18 mouse cellular contexts compared by ENCODE assay signal in the genomic region with DNA sequence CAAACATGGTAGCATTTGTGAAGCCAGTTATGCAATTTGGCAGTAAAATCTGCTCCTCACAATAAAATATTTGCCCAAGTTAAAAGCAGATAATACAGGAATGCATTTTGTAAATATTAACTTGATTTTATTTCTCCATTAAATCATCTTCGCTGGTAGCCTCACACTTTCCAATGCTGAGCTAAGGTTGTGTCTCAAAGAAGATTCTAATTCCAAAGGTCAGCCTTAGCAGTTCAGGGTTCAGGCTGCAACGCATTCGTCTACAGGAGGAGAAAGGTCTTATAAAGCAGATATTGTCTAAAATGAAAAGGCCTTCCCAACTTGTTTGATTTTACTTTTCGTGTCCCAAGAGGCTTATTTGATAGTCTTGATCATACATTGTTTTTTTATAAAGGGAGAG.
"Had no signal": no experiment of that assay in that cellular context is flagged by ENCODE, and none has a peak within 500 bp of the region (broad histone marks: within the 10 kb centered on the region; RNA-seq: fewer than 3 reads in every experiment).

No protein-coding gene starts in this region.

- H3K9me3 ChIP-seq: midbrain, embryonic 10.5 days; midbrain, embryonic 12.5 days; neural tube, embryonic 13.5 days; neural tube, embryonic 15.5 days had no signal

- H3K9ac ChIP-seq: lung, embryonic 14.5 days; midbrain, embryonic 12.5 days; neural tube, embryonic 13.5 days; neural tube, embryonic 15.5 days had no signal

- H3K27ac ChIP-seq: midbrain, embryonic 10.5 days; midbrain, embryonic 12.5 days; neural tube, embryonic 13.5 days; neural tube, embryonic 15.5 days had no signal

- H3K4me1 ChIP-seq: midbrain, embryonic 10.5 days; midbrain, embryonic 12.5 days; neural tube, embryonic 13.5 days; neural tube, embryonic 15.5 days had no signal

- DNase-seq: lung, embryonic 14.5 days; lung, postnatal 10 days; lung, postnatal 4 days; midbrain, embryonic 14.5 days; retina, postnatal 1 day; right cerebral cortex, adult 18-20 months; right cerebral cortex, postnatal 25 days; right cerebral cortex, postnatal 4 days; spleen, adult 18-20 months; thymus, adult 18-20 months; thymus, postnatal 14 days; thymus, postnatal 36 days had no signal

- H3K36me3 ChIP-seq: midbrain, embryonic 10.5 days; midbrain, embryonic 12.5 days; neural tube, embryonic 13.5 days; neural tube, embryonic 15.5 days had no signal

- ATAC-seq: midbrain, embryonic 16.5 days had no signal

- H3K4me3 ChIP-seq: midbrain, embryonic 10.5 days; midbrain, embryonic 12.5 days; myocyte; neural tube, embryonic 13.5 days; neural tube, embryonic 15.5 days had no signal

- H3K4me2 ChIP-seq: lung, embryonic 14.5 days; midbrain, embryonic 12.5 days; neural tube, embryonic 13.5 days; neural tube, embryonic 15.5 days had no signal

- H3K27me3 ChIP-seq: midbrain, embryonic 12.5 days; neural tube, embryonic 13.5 days; neural tube, embryonic 15.5 days had no signal
